Mouse (Mus musculus): ENCODE data around the gene Ntm.

Ntm gene

GRCm38 (mm10) chr9:29750371-29751014 lies 212.4 kb downstream of the Ntm start:
- DNase-seq: peak; percentile 74

GRCm38 (mm10) chr9:29748070-29748469 lies 214.9 kb downstream of the Ntm start:
- no peak for DNase-seq

- no peak for DNase-seq
Measured at GRCm38 (mm10) chr9:29738835-29739526, 224.0 kb downstream of the Ntm start.

GRCm38 (mm10) chr9:29736031-29736430 lies 226.9 kb downstream of the Ntm start:
- no peak for DNase-seq

- DNase-seq: no peak
Measured at GRCm38 (mm10) chr9:29732895-29733294, 230.0 kb downstream of the Ntm start.

- DNase-seq: no peak
Measured at GRCm38 (mm10) chr9:29731672-29732071, 231.3 kb downstream of the Ntm start.

GRCm38 (mm10) chr9:29727540-29728432 lies 235.2 kb downstream of the Ntm start:
- peak; percentile 29 for DNase-seq

GRCm38 (mm10) chr9:29721461-29721860 lies 241.5 kb downstream of the Ntm start:
- DNase-seq: no peak

GRCm38 (mm10) chr9:29716795-29717194 lies 246.1 kb downstream of the Ntm start:
- no peak for DNase-seq

GRCm38 (mm10) chr9:29698276-29698675 lies 264.7 kb downstream of the Ntm start:
- no peak for DNase-seq

- no peak for DNase-seq
Measured at GRCm38 (mm10) chr9:29694151-29694550, 268.8 kb downstream of the Ntm start.

GRCm38 (mm10) chr9:29691186-29691855 lies 271.6 kb downstream of the Ntm start:
- DNase-seq: no peak

GRCm38 (mm10) chr9:29682224-29682623 lies 280.7 kb downstream of the Ntm start:
- no peak for DNase-seq

GRCm38 (mm10) chr9:29680677-29681076 lies 282.3 kb downstream of the Ntm start:
- DNase-seq: no peak

- DNase-seq: no peak
Measured at GRCm38 (mm10) chr9:29673911-29674310, 289.0 kb downstream of the Ntm start.

- DNase-seq: no peak
Measured at GRCm38 (mm10) chr9:29671861-29672260, 291.1 kb downstream of the Ntm start.

- no peak for DNase-seq
Measured at GRCm38 (mm10) chr9:29663286-29663685, 299.7 kb downstream of the Ntm start.

GRCm38 (mm10) chr9:29661468-29662145 lies 301.3 kb downstream of the Ntm start:
- peak; percentile 63 for DNase-seq

- no peak for DNase-seq
Measured at GRCm38 (mm10) chr9:29660059-29660613, 302.8 kb downstream of the Ntm start.

GRCm38 (mm10) chr9:29657761-29658465 lies 305.0 kb downstream of the Ntm start:
- DNase-seq: no peak

- DNase-seq: peak; percentile 45
Measured at GRCm38 (mm10) chr9:29654885-29655284, 308.1 kb downstream of the Ntm start.

Data from right cerebral cortex, postnatal 4 days (tissue).